Mouse (Mus musculus) heart, embryonic 11.5 days (tissue): ENCODE measurements around the gene Orai3. TPM values are rescaled to one million over a fixed set of nuclear protein-coding genes. Genes with fewer than 3 reads are reported as not detected.
"Not testable (repeated sequence)": the region's sequence is repeated elsewhere in the genome, so short reads cannot be mapped to it uniquely, and the experiment has no call there.

ENCODE experiments used
- ATAC-seq: fragments of 200-750 bp; cut with Nextera tagmentation; replicated peaks from 2 replicates; pipeline ENCODE4 v1.8.0; 2017; ENCODE audit warnings: moderate library complexity; ENCODE audit not compliant: insufficient number of reproducible peaks, low FRiP score, low TSS enrichment
- H3K27ac ChIP-seq: fragments of 300-500 bp; sonication (generic); 2 replicates; pipeline ENCODE4 v1.5.1; 2014; ENCODE audit warnings: mild to moderate bottlenecking, low read depth, low read length
- H3K27me3 ChIP-seq: fragments of 300-500 bp; sonication (generic); 2 replicates; pipeline ENCODE4 v1.6.1; 2014; ENCODE audit warnings: mild to moderate bottlenecking, low read length, mixed read lengths; ENCODE audit not compliant: control insufficient read depth, insufficient read depth
- H3K36me3 ChIP-seq: fragments of 300-500 bp; sonication (generic); 2 replicates; pipeline ENCODE4 v1.6.1; 2014; ENCODE audit warnings: mild to moderate bottlenecking, low read length, moderate library complexity, mixed read lengths; ENCODE audit not compliant: control insufficient read depth, insufficient read depth
- H3K4me1 ChIP-seq: fragments of 300-500 bp; sonication (generic); 2 replicates; pipeline ENCODE4 v1.6.1; 2014; ENCODE audit warnings: low read length; ENCODE audit not compliant: control insufficient read depth, insufficient read depth
- H3K4me2 ChIP-seq: fragments of 300-500 bp; sonication (generic); 2 replicates; pipeline ENCODE4 v1.6.1; 2014; ENCODE audit warnings: mild to moderate bottlenecking, moderate library complexity
- H3K4me3 ChIP-seq: fragments of 300-500 bp; sonication (generic); 2 replicates; pipeline ENCODE4 v1.5.1; 2014; ENCODE audit warnings: low read depth, low read length
- H3K9ac ChIP-seq: fragments of 300-500 bp; sonication (generic); 2 replicates; pipeline ENCODE4 v1.6.1; 2014; ENCODE audit warnings: mild to moderate bottlenecking, low read depth, low read length, moderate library complexity
- H3K9me3 ChIP-seq: fragments of 300-500 bp; sonication (generic); replicated peaks from 2 replicates; pipeline ENCODE4 v1.6.1; 2016; ENCODE audit warnings: low read length; ENCODE audit not compliant: control insufficient read depth
- WGBS: fragments of 180-500 bp; shearing (Covaris S2); extraction: QIAGEN DNeasy Blood & Tissue Kit; methylation state at CpG from one replicate; pipeline ENCODE4 v1.1.7; 2014; ENCODE audit not compliant: insufficient replicate concordance; 5-methylcytosine and 5-hydroxymethylcytosine counted together
- polyA plus RNA-seq: library from polyadenylated mRNA; unstranded; fragments of >200 nt; fragmentation: Nextera tagmentation; extraction: Ambion mirVana; gene quantifications from 2 replicates; pipeline ENCODE4 v1.2.1, GENCODE M21; 2014

Orai3 gene
- polyA plus RNA-seq: 13.3 and 14.5 TPM in 2 replicates

DNA sequence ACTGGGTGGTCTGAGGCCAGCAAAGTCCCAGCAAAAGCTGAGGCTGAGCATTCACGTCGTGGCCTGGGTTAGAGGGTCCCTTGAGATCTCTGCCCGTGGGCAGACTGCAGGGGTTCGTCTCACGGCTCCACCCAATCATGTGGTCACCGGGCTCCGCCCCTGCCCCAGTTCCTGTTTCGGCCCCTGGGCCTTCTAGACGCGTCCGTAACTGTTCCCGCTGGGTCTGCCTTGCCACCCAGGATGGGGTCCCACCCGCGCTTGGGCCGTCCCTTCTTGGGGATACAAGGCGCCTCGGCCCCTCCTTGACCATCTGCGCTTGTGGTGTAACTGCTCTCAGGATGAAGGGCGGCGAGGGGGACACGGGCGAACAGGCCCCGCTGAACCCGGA lies at the start of gene Orai3:
Gene Orai3, plus strand, starts transcription at position 165 of the 388 bp plus-strand sequence.
- H3K4me2 ChIP-seq: peak within 1 kb of the TSS; percentile 99
- ATAC-seq: peak; percentile 74

DNA sequence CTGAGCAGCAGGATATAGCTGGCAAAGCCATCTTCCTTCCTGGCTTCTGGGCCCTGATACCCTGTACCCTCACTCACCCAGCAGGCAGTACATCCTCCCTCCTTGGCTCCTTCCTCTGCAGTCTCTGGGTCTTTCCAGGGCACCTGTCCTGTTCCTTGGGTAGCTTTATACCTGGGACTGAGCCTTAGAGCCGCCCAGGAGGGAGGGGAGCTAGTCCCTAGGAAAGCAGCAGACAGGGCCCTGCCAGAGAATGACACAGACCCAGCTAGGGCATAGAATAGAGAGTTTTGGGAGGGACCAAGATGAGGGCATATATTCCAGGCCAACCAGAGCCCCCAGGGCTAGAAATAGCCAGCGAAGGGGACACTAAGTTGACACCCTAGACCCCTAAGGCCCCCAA lies 44.1 kb upstream of the Orai3 start:
- H3K27ac ChIP-seq: no peak overlapping the region
- ATAC-seq: no peak
- H3K4me3 ChIP-seq: no peak overlapping the region
- H3K27me3 ChIP-seq: peaks cover 3% of the 10 kb centered on the region; the same call in 1 of the 2 replicates
- no peak overlapping the region for H3K9ac ChIP-seq
- H3K36me3 ChIP-seq: no peaks in the 10 kb centered on the region
- 44% methylated on average over 2 of the region's 2 CpGs for WGBS
- no peaks in the 10 kb centered on the region for H3K4me1 ChIP-seq
- no peak overlapping the region for H3K4me2 ChIP-seq
- no peaks in the 10 kb centered on the region for H3K9me3 ChIP-seq

More for the DNA sequence above, at the start of gene Orai3:
- peak within 1 kb of the TSS; percentile 92 for H3K9ac ChIP-seq
- WGBS: under 1% methylated on average over 24 of the region's 24 CpGs
- no peaks in the 10 kb centered on the region for H3K27me3 ChIP-seq
- H3K36me3 ChIP-seq: peaks cover 9% of the 10 kb centered on the region
- peaks cover 22% of the 10 kb centered on the region for H3K4me1 ChIP-seq
- H3K27ac ChIP-seq: peak within 1 kb of the TSS; percentile 85
- peak within 1 kb of the TSS; percentile 70 for H3K4me3 ChIP-seq
- H3K9me3 ChIP-seq: no peaks in the 10 kb centered on the region

DNA sequence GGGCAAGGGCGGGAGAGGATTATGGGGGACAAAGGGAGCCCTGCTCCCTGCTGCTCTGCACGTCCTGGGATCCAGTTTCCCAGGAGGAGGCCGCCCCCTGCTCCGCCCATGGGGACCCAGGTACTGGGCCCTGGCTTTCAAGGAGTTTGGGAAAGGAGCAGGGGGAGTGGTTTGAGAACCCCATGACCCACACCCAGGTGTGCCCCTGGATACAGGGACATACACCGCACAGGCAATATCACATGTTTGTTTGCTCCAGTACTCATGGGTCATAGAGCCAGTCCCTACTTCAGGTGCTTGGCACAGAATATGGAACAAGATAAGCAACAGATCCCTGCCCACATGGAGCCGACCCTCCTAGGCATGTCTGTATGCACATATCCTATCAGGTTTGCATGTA lies 43.7 kb upstream of the Orai3 start:
- 59% methylated on average over 6 of the region's 6 CpGs for WGBS
- no peak for ATAC-seq
- no peaks in the 10 kb centered on the region for H3K9me3 ChIP-seq

DNA sequence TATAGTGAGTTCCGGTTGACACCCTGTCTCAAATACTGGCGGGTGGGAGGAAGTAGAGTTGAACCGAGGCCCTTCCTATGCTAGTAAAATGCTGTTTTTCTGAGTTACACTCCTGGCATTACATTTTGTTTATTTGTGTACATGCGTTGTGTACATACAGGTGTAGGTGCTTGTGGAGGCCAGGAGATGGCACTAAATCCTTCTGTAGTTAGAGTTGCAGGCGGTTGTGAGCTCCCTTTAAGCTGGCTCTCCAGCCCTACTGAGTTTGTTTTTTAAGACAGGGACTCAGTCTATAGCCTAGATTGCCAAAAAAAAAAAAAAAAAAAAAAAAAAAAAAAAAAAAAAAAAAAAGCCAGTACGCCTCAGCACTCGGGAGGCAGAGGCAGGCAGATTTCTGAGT lies 41.7 kb upstream of the Orai3 start:
- 75% methylated on average over 7 of the region's 7 CpGs for WGBS
- H3K36me3 ChIP-seq: no peaks in the 10 kb centered on the region
- no peak for ATAC-seq

More for the DNA sequence above, 43.7 kb upstream of the Orai3 start:
- Histone ChIP-seq H3K27me3 (peaks cover 3% of the 10 kb centered on the region; the same call in 1 of the 2 replicates), H3K9ac (no peak overlapping the region), H3K4me1 (no peaks in the 10 kb centered on the region), H3K4me2 (no peak overlapping the region), H3K27ac (no peak overlapping the region), H3K4me3 (no peak overlapping the region), H3K36me3 (no peaks in the 10 kb centered on the region)

DNA sequence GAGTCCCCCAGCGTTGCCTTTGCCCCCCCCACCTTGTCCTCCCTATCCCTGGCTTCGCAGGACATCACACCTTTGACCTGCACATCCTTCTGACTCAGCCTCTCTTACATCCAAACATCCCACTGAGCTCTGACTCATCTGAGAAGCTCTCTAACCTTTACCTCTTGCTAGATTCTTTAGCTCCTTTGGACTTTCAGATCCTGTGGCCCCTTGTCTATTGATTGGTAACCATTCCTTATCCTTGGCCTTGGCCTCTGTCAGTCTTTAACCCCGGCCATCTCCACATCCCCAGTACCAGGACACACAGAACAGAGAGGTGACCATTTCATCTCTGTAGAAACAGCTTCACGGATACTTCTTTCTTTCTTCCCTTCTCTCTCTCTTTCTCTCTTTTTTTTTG lies 39.4 kb upstream of the Orai3 start:
- Histone ChIP-seq H3K36me3 (no peaks in the 10 kb centered on the region), H3K9ac (no peak overlapping the region), H3K27ac (no peak overlapping the region), H3K4me2 (no peak overlapping the region), H3K4me3 (no peak overlapping the region), H3K9me3 (no peaks in the 10 kb centered on the region), H3K27me3 (peaks cover 3% of the 10 kb centered on the region; the same call in 1 of the 2 replicates), H3K4me1 (no peaks in the 10 kb centered on the region)
- 62% methylated on average over 4 of the region's 4 CpGs for WGBS
- no peak for ATAC-seq

More for the DNA sequence above, 41.7 kb upstream of the Orai3 start:
- Histone ChIP-seq H3K4me1 (no peaks in the 10 kb centered on the region), H3K9me3 (no peaks in the 10 kb centered on the region), H3K4me2 (no peak overlapping the region), H3K9ac (no peak overlapping the region), H3K27ac (no peak overlapping the region), H3K4me3 (no peak overlapping the region), H3K27me3 (peaks cover 3% of the 10 kb centered on the region; the same call in 1 of the 2 replicates)

DNA sequence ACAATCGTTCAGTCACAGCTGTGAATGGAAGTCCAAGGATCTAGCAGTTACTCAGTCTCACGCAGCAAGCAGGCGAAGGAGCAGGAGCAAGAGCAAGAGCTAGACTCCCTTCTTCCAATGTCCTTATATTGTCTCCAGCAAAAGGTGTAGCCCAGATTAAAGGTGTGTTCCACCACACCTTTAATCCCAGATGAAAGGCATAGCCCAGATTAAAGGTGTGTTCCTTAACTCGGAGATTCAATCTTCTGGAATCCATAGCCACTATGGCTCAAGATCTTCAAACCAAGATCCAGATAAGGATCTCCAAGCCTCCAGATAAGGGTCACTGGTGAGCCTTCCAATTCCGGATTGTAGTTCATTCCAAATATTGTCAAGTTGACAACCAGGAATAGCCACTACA lies 37.5 kb upstream of the Orai3 start, which contains the start of gene Ctf2:
Gene Ctf2, minus strand, starts transcription at position 101 of the 400 bp plus-strand sequence.
- WGBS: no CpG with 5 or more reads among the region's 5 CpGs
- not testable (repeated sequence) for H3K9me3 ChIP-seq

DNA sequence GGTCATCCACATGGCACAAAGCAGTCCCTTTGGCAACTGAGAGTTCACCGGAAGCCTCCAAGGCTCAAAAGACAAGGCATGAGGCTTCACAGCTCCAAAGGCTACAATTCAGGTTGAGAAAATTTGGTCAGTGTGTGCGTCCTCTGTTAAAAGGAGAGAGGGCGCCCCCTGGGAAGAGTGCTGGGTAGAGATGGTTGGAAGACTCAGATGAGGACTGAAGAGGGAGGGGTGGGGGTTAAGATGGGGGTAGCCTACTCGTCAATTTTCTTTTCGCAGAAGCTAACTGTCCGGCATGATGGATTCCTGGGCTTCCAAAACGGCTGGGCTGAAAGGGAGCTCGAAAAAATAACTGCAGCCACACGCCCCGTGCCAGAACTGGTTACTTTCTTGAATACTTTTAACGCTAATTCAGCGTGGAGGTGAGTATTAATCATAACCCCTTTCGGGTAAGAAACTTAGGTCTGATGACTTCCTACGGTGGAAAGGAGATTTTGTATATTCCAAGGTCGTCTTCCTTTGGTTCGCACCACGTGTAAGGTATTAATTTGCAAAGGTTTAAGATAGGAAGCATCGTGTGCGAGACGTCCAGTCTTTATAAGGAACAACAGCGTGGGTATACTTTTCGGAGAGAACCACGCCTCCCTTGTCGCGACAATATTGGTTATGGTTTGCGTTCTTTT lies 25.1 kb upstream of the Orai3 start, which contains the start of gene Fbxl19:
Gene Fbxl19, plus strand, starts transcription at position 178 of the 680 bp plus-strand sequence.
- no peak for ATAC-seq
- Histone ChIP-seq H3K27me3 (no peaks in the 10 kb centered on the region), H3K9ac (peak within 1 kb of the TSS; percentile 83), H3K4me2 (peak within 1 kb of the TSS; percentile 98), H3K9me3 (no peaks in the 10 kb centered on the region), H3K27ac (peak within 1 kb of the TSS; percentile 90), H3K4me1 (peaks cover 11% of the 10 kb centered on the region; the same call in 1 of the 2 replicates), H3K36me3 (peaks cover 5% of the 10 kb centered on the region), H3K4me3 (peak within 1 kb of the TSS; percentile 81)
- under 1% methylated on average over 26 of the region's 26 CpGs for WGBS

More for the DNA sequence above, 37.5 kb upstream of the Orai3 start, which contains the start of gene Ctf2:
- not testable (repeated sequence) for H3K4me1 ChIP-seq, H3K9ac ChIP-seq, H3K4me2 ChIP-seq, H3K36me3 ChIP-seq, ATAC-seq, H3K27ac ChIP-seq, H3K4me3 ChIP-seq, H3K27me3 ChIP-seq

DNA sequence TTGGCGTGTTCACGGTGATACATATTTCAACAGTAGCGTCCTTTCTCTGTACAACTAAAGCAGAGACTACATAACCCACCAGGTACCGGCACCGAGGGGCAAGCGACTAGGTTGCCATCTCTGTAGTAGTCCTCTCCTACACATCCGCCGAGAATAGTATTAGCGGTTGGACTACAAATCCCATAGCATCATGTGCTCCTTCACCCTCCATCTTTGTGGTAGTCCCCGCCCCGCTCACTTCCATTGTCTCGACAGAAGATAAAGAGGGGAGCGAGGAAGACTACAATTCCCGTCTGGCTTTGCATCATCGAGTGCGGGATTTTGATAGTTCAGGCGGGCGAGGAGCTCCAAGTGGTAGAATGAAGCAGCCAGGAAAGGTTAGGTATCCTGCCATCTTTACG lies 24.4 kb upstream of the Orai3 start:
- Histone ChIP-seq H3K9me3 (no peaks in the 10 kb centered on the region), H3K9ac (peak overlapping the region; percentile 83), H3K4me3 (peak overlapping the region; percentile 81), H3K4me2 (peak overlapping the region; percentile 98), H3K27me3 (no peaks in the 10 kb centered on the region), H3K4me1 (peaks cover 11% of the 10 kb centered on the region; the same call in 1 of the 2 replicates), H3K36me3 (peaks cover 9% of the 10 kb centered on the region), H3K27ac (peak overlapping the region; percentile 90)
- peak; percentile 74 for ATAC-seq
- under 1% methylated on average over 19 of the region's 19 CpGs for WGBS
